Mouse (Mus musculus): ENCODE measurements around the gene Pam. TPM values are rescaled to one million over a fixed set of nuclear protein-coding genes. Genes with fewer than 3 reads are reported as not detected.
"Not testable (repeated sequence)": the region's sequence is repeated elsewhere in the genome, so short reads cannot be mapped to it uniquely, and the experiment has no call there.

Pam gene
- polyA plus RNA-seq, 1 experiment from 2014 or later: 10.1 TPM

GRCm38 (mm10) chr1:97769294-97769903 lies 326.0 kb downstream of the Pam start:
- H3K4me1 ChIP-seq: peaks cover 12% of the 10 kb centered on the region
- DNase-seq (ENCODE audit: low spot score): no peak
- WGBS: under 1% methylated on average over 40 of the region's 40 CpGs

GRCm38 (mm10) chr1:97768906-97769293 lies 326.5 kb downstream of the Pam start:
- Histone ChIP-seq H3K4me1 (peaks cover 12% of the 10 kb centered on the region), H3K9me3 (replicated peaks) (no peaks in the 10 kb centered on the region), H3K27ac (peak overlapping the region; percentile 90), H3K4me3 (peak overlapping the region; percentile 88), H3K36me3 (no peaks in the 10 kb centered on the region), H3K27me3 (ENCODE audit: low read depth, poor library complexity, severe bottlenecking) (no peaks in the 10 kb centered on the region; the same call in 1 of the 2 replicates)
- WGBS: 13% methylated on average over 7 of the region's 7 CpGs
- DNase-seq (ENCODE audit: low spot score): no peak

More at GRCm38 (mm10) chr1:97769294-97769903, 326.0 kb downstream of the Pam start:
- peak overlapping the region; percentile 90 for H3K27ac ChIP-seq
- H3K36me3 ChIP-seq: no peaks in the 10 kb centered on the region
- H3K27me3 ChIP-seq (ENCODE audit: low read depth, poor library complexity, severe bottlenecking): no peaks in the 10 kb centered on the region; the same call in 1 of the 2 replicates
- peak overlapping the region; percentile 88 for H3K4me3 ChIP-seq
- no peaks in the 10 kb centered on the region for H3K9me3 ChIP-seq (replicated peaks)

- H3K36me3 ChIP-seq: no peaks in the 10 kb centered on the region
- 88% methylated on average over 2 of the region's 2 CpGs for WGBS
- no peaks in the 10 kb centered on the region; the same call in 1 of the 2 replicates for H3K27me3 ChIP-seq (ENCODE audit: low read depth, poor library complexity, severe bottlenecking)
- no peak for DNase-seq (ENCODE audit: low spot score)
- H3K4me1 ChIP-seq: peaks cover 12% of the 10 kb centered on the region
- H3K9me3 ChIP-seq (replicated peaks): no peaks in the 10 kb centered on the region
- no peak overlapping the region for H3K27ac ChIP-seq
- peak overlapping the region; percentile 88 for H3K4me3 ChIP-seq
Observed at GRCm38 (mm10) chr1:97768089-97768488, 327.4 kb downstream of the Pam start.

- WGBS: 83% methylated on average over 4 of the region's 4 CpGs
- not testable (repeated sequence) for H3K9me3 ChIP-seq (replicated peaks); H3K4me3 ChIP-seq; H3K27ac ChIP-seq; H3K27me3 ChIP-seq (ENCODE audit: low read depth, poor library complexity, severe bottlenecking); H3K4me1 ChIP-seq; DNase-seq (ENCODE audit: low spot score); H3K36me3 ChIP-seq
Observed at GRCm38 (mm10) chr1:97765712-97766111, 329.7 kb downstream of the Pam start.

- 93% methylated on average over 6 of the region's 6 CpGs for WGBS
Observed at GRCm38 (mm10) chr1:97761477-97761876, 334.0 kb downstream of the Pam start.

GRCm38 (mm10) chr1:97760598-97760997 lies 334.8 kb downstream of the Pam start:
- no peak overlapping the region for H3K27ac ChIP-seq
- H3K27me3 ChIP-seq (ENCODE audit: low read depth, poor library complexity, severe bottlenecking): no peaks in the 10 kb centered on the region
- no peaks in the 10 kb centered on the region for H3K4me1 ChIP-seq
- no peak overlapping the region for H3K4me3 ChIP-seq
- peaks cover 22% of the 10 kb centered on the region for H3K36me3 ChIP-seq
- DNase-seq (ENCODE audit: low spot score): no peak
- WGBS: 78% methylated on average over 7 of the region's 7 CpGs
- no peaks in the 10 kb centered on the region for H3K9me3 ChIP-seq (replicated peaks)

More at GRCm38 (mm10) chr1:97761477-97761876, 334.0 kb downstream of the Pam start:
- H3K27me3 ChIP-seq (ENCODE audit: low read depth, poor library complexity, severe bottlenecking): no peaks in the 10 kb centered on the region
- H3K4me3 ChIP-seq: no peak overlapping the region
- H3K27ac ChIP-seq: no peak overlapping the region
- H3K9me3 ChIP-seq (replicated peaks): no peaks in the 10 kb centered on the region
- DNase-seq (ENCODE audit: low spot score): no peak
- H3K4me1 ChIP-seq: no peaks in the 10 kb centered on the region
- H3K36me3 ChIP-seq: peaks cover 17% of the 10 kb centered on the region

GRCm38 (mm10) chr1:97759841-97760240 lies 335.6 kb downstream of the Pam start:
- Histone ChIP-seq H3K27me3 (ENCODE audit: low read depth, poor library complexity, severe bottlenecking) (no peaks in the 10 kb centered on the region), H3K27ac (no peak overlapping the region), H3K9me3 (replicated peaks) (no peaks in the 10 kb centered on the region), H3K4me3 (no peak overlapping the region), H3K36me3 (peaks cover 29% of the 10 kb centered on the region), H3K4me1 (no peaks in the 10 kb centered on the region)
- DNase-seq (ENCODE audit: low spot score): no peak

GRCm38 (mm10) chr1:97754392-97754791 lies 341.1 kb downstream of the Pam start:
- no peak overlapping the region for H3K4me3 ChIP-seq
- peaks cover 57% of the 10 kb centered on the region for H3K36me3 ChIP-seq
- no peak overlapping the region for H3K27ac ChIP-seq
- H3K27me3 ChIP-seq (ENCODE audit: low read depth, poor library complexity, severe bottlenecking): no peaks in the 10 kb centered on the region
- H3K4me1 ChIP-seq: no peaks in the 10 kb centered on the region
- H3K9me3 ChIP-seq (replicated peaks): no peaks in the 10 kb centered on the region
- DNase-seq (ENCODE audit: low spot score): no peak
- 89% methylated on average over 4 of the region's 4 CpGs for WGBS

- no peaks in the 10 kb centered on the region for H3K9me3 ChIP-seq (replicated peaks)
- no peak for DNase-seq (ENCODE audit: low spot score)
- H3K27ac ChIP-seq: no peak overlapping the region
- no peaks in the 10 kb centered on the region for H3K4me1 ChIP-seq
- no peak overlapping the region for H3K4me3 ChIP-seq
- H3K36me3 ChIP-seq: peaks cover 68% of the 10 kb centered on the region
- H3K27me3 ChIP-seq (ENCODE audit: low read depth, poor library complexity, severe bottlenecking): no peaks in the 10 kb centered on the region
Observed at GRCm38 (mm10) chr1:97753216-97753615, 342.2 kb downstream of the Pam start.

GRCm38 (mm10) chr1:97748163-97748562 lies 347.3 kb downstream of the Pam start:
- Histone ChIP-seq H3K4me1 (no peaks in the 10 kb centered on the region), H3K36me3 (peaks cover 87% of the 10 kb centered on the region), H3K4me3 (no peak overlapping the region), H3K27ac (no peak overlapping the region), H3K9me3 (replicated peaks) (no peaks in the 10 kb centered on the region), H3K27me3 (ENCODE audit: low read depth, poor library complexity, severe bottlenecking) (no peaks in the 10 kb centered on the region)
- 88% methylated on average over 3 of the region's 3 CpGs for WGBS
- DNase-seq (ENCODE audit: low spot score): no peak

- Histone ChIP-seq H3K4me3 (no peak overlapping the region), H3K27me3 (ENCODE audit: low read depth, poor library complexity, severe bottlenecking) (no peaks in the 10 kb centered on the region), H3K27ac (no peak overlapping the region), H3K4me1 (no peaks in the 10 kb centered on the region), H3K9me3 (replicated peaks) (no peaks in the 10 kb centered on the region), H3K36me3 (peaks cover 85% of the 10 kb centered on the region)
- 98% methylated on average over 7 of the region's 7 CpGs for WGBS
- no peak for DNase-seq (ENCODE audit: low spot score)
Observed at GRCm38 (mm10) chr1:97746261-97746660, 349.2 kb downstream of the Pam start.

- DNase-seq (ENCODE audit: low spot score): no peak
- 91% methylated on average over 4 of the region's 4 CpGs for WGBS
- H3K27me3 ChIP-seq (ENCODE audit: low read depth, poor library complexity, severe bottlenecking): no peaks in the 10 kb centered on the region
- no peak overlapping the region for H3K27ac ChIP-seq
- H3K36me3 ChIP-seq: peaks cover 86% of the 10 kb centered on the region
- no peaks in the 10 kb centered on the region for H3K4me1 ChIP-seq
- H3K4me3 ChIP-seq: no peak overlapping the region
- no peaks in the 10 kb centered on the region for H3K9me3 ChIP-seq (replicated peaks)
Observed at GRCm38 (mm10) chr1:97745712-97746111, 349.7 kb downstream of the Pam start.

Measured in limb, embryonic 10.5 days (tissue).